Mouse (Mus musculus): Measurements from ENCODE around the gene Rufy3. TPM values are rescaled to one million over a fixed set of nuclear protein-coding genes. Genes with fewer than 3 reads are reported as not detected.
A peak's percentile ranks its signal among the peaks of the same experiment; 100 is the strongest.

Rufy3 gene
- total RNA-seq, 2 experiments from 2014 or later = 7.0 to 8.4 TPM

- intact Hi-C loops (cut with DNase I; ENCODE audit: low total_unique reads) = no loop called here
- no peak for DNase-seq
Measured at GRCm38 (mm10) chr5:88604641-88605358, 40.0 kb downstream of the Rufy3 start.

- intact Hi-C loops (cut with DNase I; ENCODE audit: low total_unique reads) = no loop called here
Measured at GRCm38 (mm10) chr5:88614129-88614528, 49.3 kb downstream of the Rufy3 start.

GRCm38 (mm10) chr5:88616988-88617387, 52.1 kb downstream of the Rufy3 start:
- DNase-seq = no peak
- intact Hi-C loops (cut with DNase I; ENCODE audit: low total_unique reads) = no loop called here

More at GRCm38 (mm10) chr5:88614129-88614528, 49.3 kb downstream of the Rufy3 start:
- no peak for DNase-seq

- intact Hi-C loops (cut with DNase I; ENCODE audit: low total_unique reads) = no loop called here
- no peak for DNase-seq
Measured at GRCm38 (mm10) chr5:88627545-88627944, 62.7 kb downstream of the Rufy3 start.

- no peak for DNase-seq
- intact Hi-C loops (cut with DNase I; ENCODE audit: low total_unique reads) = no loop called here
Measured at GRCm38 (mm10) chr5:88629125-88629524, 64.3 kb downstream of the Rufy3 start.

GRCm38 (mm10) chr5:88629987-88630386, 65.1 kb downstream of the Rufy3 start:
- no peak for DNase-seq
- intact Hi-C loops (cut with DNase I; ENCODE audit: low total_unique reads) = no loop called here

- intact Hi-C loops (cut with DNase I; ENCODE audit: low total_unique reads) = no loop called here
- peak; percentile 27 for DNase-seq
Measured at GRCm38 (mm10) chr5:88630883-88631282, 66.0 kb downstream of the Rufy3 start.

- intact Hi-C loops (cut with DNase I; ENCODE audit: low total_unique reads) = no loop called here
- no peak for DNase-seq
Measured at GRCm38 (mm10) chr5:88631545-88631944, 66.7 kb downstream of the Rufy3 start.

GRCm38 (mm10) chr5:88632463-88632862, 67.6 kb downstream of the Rufy3 start:
- intact Hi-C loops (cut with DNase I; ENCODE audit: low total_unique reads) = no loop called here
- no peak for DNase-seq

- no peak for DNase-seq
- intact Hi-C loops (cut with DNase I; ENCODE audit: low total_unique reads) = no loop called here
Measured at GRCm38 (mm10) chr5:88634076-88634475, 69.2 kb downstream of the Rufy3 start.

GRCm38 (mm10) chr5:88642786-88643185, 77.9 kb downstream of the Rufy3 start:
- intact Hi-C loops (cut with DNase I; ENCODE audit: low total_unique reads) = no loop called here

GRCm38 (mm10) chr5:88643491-88643890, 78.7 kb downstream of the Rufy3 start:
- intact Hi-C loops (cut with DNase I; ENCODE audit: low total_unique reads) = no loop called here
- peak; percentile 58 for DNase-seq

More at GRCm38 (mm10) chr5:88642786-88643185, 77.9 kb downstream of the Rufy3 start:
- DNase-seq = no peak

GRCm38 (mm10) chr5:88644901-88645300, 80.1 kb downstream of the Rufy3 start:
- intact Hi-C loops (cut with DNase I; ENCODE audit: low total_unique reads) = no loop called here

GRCm38 (mm10) chr5:88645405-88645804, 80.6 kb downstream of the Rufy3 start:
- intact Hi-C loops (cut with DNase I; ENCODE audit: low total_unique reads) = no loop called here
- no peak for DNase-seq

More at GRCm38 (mm10) chr5:88644901-88645300, 80.1 kb downstream of the Rufy3 start:
- DNase-seq = no peak

GRCm38 (mm10) chr5:88649250-88650173, 84.7 kb downstream of the Rufy3 start:
- intact Hi-C loops (cut with DNase I; ENCODE audit: low total_unique reads) = no loop called here

GRCm38 (mm10) chr5:88652589-88652988, 87.7 kb downstream of the Rufy3 start:
- intact Hi-C loops (cut with DNase I; ENCODE audit: low total_unique reads) = no loop called here
- DNase-seq = no peak

More at GRCm38 (mm10) chr5:88649250-88650173, 84.7 kb downstream of the Rufy3 start:
- DNase-seq = no peak

GRCm38 (mm10) chr5:88657868-88658267, 93.0 kb downstream of the Rufy3 start:
- DNase-seq = no peak
- intact Hi-C loops (cut with DNase I; ENCODE audit: low total_unique reads) = no loop called here

GRCm38 (mm10) chr5:88663151-88663550, 98.3 kb downstream of the Rufy3 start:
- DNase-seq = no peak
- intact Hi-C loops (cut with DNase I; ENCODE audit: low total_unique reads) = no loop called here

- intact Hi-C loops (cut with DNase I; ENCODE audit: low total_unique reads) = no loop called here
- DNase-seq = no peak
Measured at GRCm38 (mm10) chr5:88663875-88664274, 99.0 kb downstream of the Rufy3 start.

GRCm38 (mm10) chr5:88674703-88675442, 110.0 kb downstream of the Rufy3 start:
- intact Hi-C loops (cut with DNase I; ENCODE audit: low total_unique reads) = loop anchor here (5.0 kb wide), 1 partner anchor 47 kb away; the partner anchor contains the start of gene Mob1b
- DNase-seq = peak; percentile 20
